Mouse (Mus musculus): ENCODE measurements around the gene Arhgap24.

DNA sequence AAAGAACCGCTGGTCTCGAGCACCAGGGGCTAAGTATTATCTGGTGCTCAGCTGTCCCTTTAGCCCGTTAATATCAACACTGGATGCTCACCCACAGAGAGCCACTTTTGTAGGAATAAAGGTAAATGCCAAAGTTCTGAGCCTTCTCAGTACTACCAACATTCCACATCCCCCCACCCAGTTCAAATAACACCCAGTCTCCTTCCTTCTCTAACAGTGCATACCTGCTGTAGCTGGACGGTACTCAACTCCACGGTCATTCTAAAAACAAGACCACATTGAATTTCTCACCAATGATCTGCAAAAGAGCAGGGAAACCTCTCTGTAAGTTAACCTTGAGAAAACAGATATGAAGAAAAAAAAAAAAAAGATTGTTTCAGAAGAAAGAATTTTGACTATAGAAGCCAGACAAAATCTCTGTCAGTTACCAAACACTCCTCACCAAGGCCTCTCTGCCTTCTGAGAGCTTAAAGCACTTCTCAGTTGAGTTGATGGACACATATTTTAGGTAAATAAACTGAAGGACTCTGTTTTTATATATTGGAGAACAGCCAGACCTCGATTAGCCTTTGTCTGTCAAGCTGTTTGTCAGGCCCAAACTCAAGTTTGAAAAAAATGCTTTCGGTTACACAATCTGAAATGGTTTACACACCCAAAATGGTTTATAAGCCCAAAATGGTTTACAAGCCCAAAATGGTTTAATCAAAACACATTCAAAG is 29.0 kb upstream of the Arhgap24 start:
- TF ChIP-seq CTCF (IDR thresholded peaks at IDR 0.05; ENCODE audit: low read depth, low read length) (no peak), POLR2A (IDR thresholded peaks at IDR 0.05; ENCODE audit: borderline replicate concordance, low read depth, low read length) (no peak)
